Mouse (Mus musculus): ENCODE data around the gene Olfr1116. TPM values are rescaled to one million over a fixed set of nuclear protein-coding genes. Genes with fewer than 3 reads are reported as not detected.
"Not testable (repeated sequence)": the region's sequence is repeated elsewhere in the genome, so short reads cannot be mapped to it uniquely, and the experiment has no call there.

Gene Olfr1116
- polyA plus RNA-seq (2012; ENCODE audit: insufficient read depth, insufficient read length, low replicate concordance, missing spikeins) = not detected in 2 replicates

GRCm38 (mm10) chr2:87267234-87267633, at the start of gene Olfr1116:
TSS of gene Olfr1116 (plus strand) at chr2:87267534.
- no peaks in the 10 kb centered on the region for H3K4me1 ChIP-seq (ENCODE audit: control insufficient read depth, insufficient read depth, low read length)
- no peak within 1 kb of the TSS for H3K27ac ChIP-seq (ENCODE audit: insufficient read depth, low read depth, low read length)
- H3K4me3 ChIP-seq (ENCODE audit: insufficient read depth, low read depth, low read length) = no peak within 1 kb of the TSS
- TF ChIP-seq CTCF (IDR thresholded peaks at IDR 0.05; ENCODE audit: insufficient read depth, low read depth, low read length) = no peak
- no peak for TF ChIP-seq POLR2A (IDR thresholded peaks at IDR 0.05; ENCODE audit: insufficient read depth, low read depth, low read length)
- WGBS = 84% methylated on average over 1 of the region's 1 CpGs

- TF ChIP-seq POLR2A (IDR thresholded peaks at IDR 0.05; ENCODE audit: insufficient read depth, low read depth, low read length) (no peak), CTCF (IDR thresholded peaks at IDR 0.05; ENCODE audit: insufficient read depth, low read depth, low read length) (no peak)
- H3K27ac ChIP-seq (ENCODE audit: insufficient read depth, low read depth, low read length) = no peak within 1 kb of the TSS
- no peak within 1 kb of the TSS for H3K4me3 ChIP-seq (ENCODE audit: insufficient read depth, low read depth, low read length)
- 77% methylated on average over 2 of the region's 2 CpGs for WGBS
- H3K4me1 ChIP-seq (ENCODE audit: control insufficient read depth, insufficient read depth, low read length) = no peaks in the 10 kb centered on the region
Measured at GRCm38 (mm10) chr2:87247713-87248112, 19.6 kb upstream of the Olfr1116 start, which contains the start of gene Olfr1115. TSS of gene Olfr1115 (plus strand) at chr2:87248013.

- not testable (repeated sequence) for H3K4me1 ChIP-seq (ENCODE audit: control insufficient read depth, insufficient read depth, low read length); H3K27ac ChIP-seq (ENCODE audit: insufficient read depth, low read depth, low read length)
Measured at GRCm38 (mm10) chr2:87293977-87294376, 26.6 kb downstream of the Olfr1116 start.

DNA sequence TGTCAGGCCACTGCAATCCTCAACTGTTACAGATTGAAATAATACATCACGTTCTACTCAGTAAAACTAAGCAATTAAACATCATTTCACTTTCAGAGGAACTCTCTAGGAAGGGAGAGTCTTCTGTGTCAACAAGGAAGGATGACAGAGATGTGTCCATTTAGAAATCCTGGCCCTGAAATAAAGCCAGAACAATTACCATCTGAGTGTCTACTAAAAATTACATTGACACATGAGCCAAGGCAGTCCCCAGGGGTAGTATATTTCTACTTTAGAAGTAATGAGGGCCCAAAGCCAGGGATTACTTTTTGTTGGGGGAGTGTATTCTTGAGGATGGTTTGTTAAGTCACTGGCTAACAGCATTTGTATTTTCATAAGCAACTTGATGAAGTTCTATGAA, 39.9 kb downstream of the Olfr1116 start, which contains the start of gene Olfr1118:
Olfr1118 (plus strand) TSS at position 301 of the 400 bp plus-strand sequence.
- H3K27ac ChIP-seq (ENCODE audit: insufficient read depth, low read depth, low read length) = no peak within 1 kb of the TSS
- H3K4me1 ChIP-seq (ENCODE audit: control insufficient read depth, insufficient read depth, low read length) = no peaks in the 10 kb centered on the region
- TF ChIP-seq CTCF (IDR thresholded peaks at IDR 0.05; ENCODE audit: insufficient read depth, low read depth, low read length) (no peak), POLR2A (IDR thresholded peaks at IDR 0.05; ENCODE audit: insufficient read depth, low read depth, low read length) (no peak)
- H3K4me3 ChIP-seq (ENCODE audit: insufficient read depth, low read depth, low read length) = no peak within 1 kb of the TSS
- WGBS = 60% methylated on average over 1 of the region's 1 CpGs

More at GRCm38 (mm10) chr2:87293977-87294376, 26.6 kb downstream of the Olfr1116 start:
- H3K4me3 ChIP-seq (ENCODE audit: insufficient read depth, low read depth, low read length) = not testable (repeated sequence)

Other genes with a start within 250 kb of the Olfr1116 start
- not detected in 2 replicates for gene Olfr1104, start 240.5 kb upstream of the Olfr1116 start, polyA plus RNA-seq (2012; ENCODE audit: insufficient read depth, insufficient read length, low replicate concordance, missing spikeins)
- gene Olfr1105, start 231.0 kb upstream of the Olfr1116 start, polyA plus RNA-seq (2012; ENCODE audit: insufficient read depth, insufficient read length, low replicate concordance, missing spikeins) = not detected in 2 replicates
- not detected in 2 replicates for gene Olfr1106, start 215.3 kb upstream of the Olfr1116 start, polyA plus RNA-seq (2012; ENCODE audit: insufficient read depth, insufficient read length, low replicate concordance, missing spikeins)
- not detected in 2 replicates for gene Olfr1107, start 191.7 kb upstream of the Olfr1116 start, polyA plus RNA-seq (2012; ENCODE audit: insufficient read depth, insufficient read length, low replicate concordance, missing spikeins)
- gene Olfr1109, start 171.5 kb upstream of the Olfr1116 start, polyA plus RNA-seq (2012; ENCODE audit: insufficient read depth, insufficient read length, low replicate concordance, missing spikeins) = not detected in 2 replicates
- not detected in 2 replicates for gene Olfr259, start 153.0 kb upstream of the Olfr1116 start, polyA plus RNA-seq (2012; ENCODE audit: insufficient read depth, insufficient read length, low replicate concordance, missing spikeins)
- gene Olfr1110, start 127.2 kb upstream of the Olfr1116 start, polyA plus RNA-seq (2012; ENCODE audit: insufficient read depth, insufficient read length, low replicate concordance, missing spikeins) = not detected in 2 replicates
- gene Olfr1111, start 114.9 kb upstream of the Olfr1116 start, polyA plus RNA-seq (2012; ENCODE audit: insufficient read depth, insufficient read length, low replicate concordance, missing spikeins) = not detected in 2 replicates
- gene Olfr1112, start 79.7 kb upstream of the Olfr1116 start, polyA plus RNA-seq (2012; ENCODE audit: insufficient read depth, insufficient read length, low replicate concordance, missing spikeins) = not detected in 2 replicates
- not detected in 2 replicates for gene Olfr1113, start 58.6 kb upstream of the Olfr1116 start, polyA plus RNA-seq (2012; ENCODE audit: insufficient read depth, insufficient read length, low replicate concordance, missing spikeins)
- gene Olfr1115, start 19.5 kb upstream of the Olfr1116 start, polyA plus RNA-seq (2012; ENCODE audit: insufficient read depth, insufficient read length, low replicate concordance, missing spikeins) = not detected in 2 replicates
- not detected in 2 replicates for gene Olfr1118, start 40.0 kb downstream of the Olfr1116 start, polyA plus RNA-seq (2012; ENCODE audit: insufficient read depth, insufficient read length, low replicate concordance, missing spikeins)
- gene Olfr1120, start 87.3 kb downstream of the Olfr1116 start, polyA plus RNA-seq (2012; ENCODE audit: insufficient read depth, insufficient read length, low replicate concordance, missing spikeins) = not detected in 2 replicates
- not detected in 2 replicates for gene Olfr1121, start 102.4 kb downstream of the Olfr1116 start, polyA plus RNA-seq (2012; ENCODE audit: insufficient read depth, insufficient read length, low replicate concordance, missing spikeins)
- not detected in 2 replicates for gene Olfr1122, start 118.3 kb downstream of the Olfr1116 start, polyA plus RNA-seq (2012; ENCODE audit: insufficient read depth, insufficient read length, low replicate concordance, missing spikeins)
- gene Olfr1123, start 149.1 kb downstream of the Olfr1116 start, polyA plus RNA-seq (2012; ENCODE audit: insufficient read depth, insufficient read length, low replicate concordance, missing spikeins) = not detected in 2 replicates
- not detected in 2 replicates for gene Olfr1124, start 162.7 kb downstream of the Olfr1116 start, polyA plus RNA-seq (2012; ENCODE audit: insufficient read depth, insufficient read length, low replicate concordance, missing spikeins)
- not detected in 2 replicates for gene Olfr1126, start 186.4 kb downstream of the Olfr1116 start, polyA plus RNA-seq (2012; ENCODE audit: insufficient read depth, insufficient read length, low replicate concordance, missing spikeins)
- not detected in 2 replicates for gene Pramel7, start 229.6 kb downstream of the Olfr1116 start, polyA plus RNA-seq (2012; ENCODE audit: insufficient read depth, insufficient read length, low replicate concordance, missing spikeins)
- not detected in 2 replicates for gene Pramel6, start 239.0 kb downstream of the Olfr1116 start, polyA plus RNA-seq (2012; ENCODE audit: insufficient read depth, insufficient read length, low replicate concordance, missing spikeins)

Data from olfactory bulb, adult 2 months (tissue).